Mouse (Mus musculus): ENCODE results near the gene Vezf1. TPM values are rescaled to one million over a fixed set of nuclear protein-coding genes. Genes with fewer than 3 reads are reported as not detected.

Gene Vezf1
- total and polyA plus RNA-seq, 3 experiments, result 8.0 to 20.8 TPM; not detected in 1

DNA sequence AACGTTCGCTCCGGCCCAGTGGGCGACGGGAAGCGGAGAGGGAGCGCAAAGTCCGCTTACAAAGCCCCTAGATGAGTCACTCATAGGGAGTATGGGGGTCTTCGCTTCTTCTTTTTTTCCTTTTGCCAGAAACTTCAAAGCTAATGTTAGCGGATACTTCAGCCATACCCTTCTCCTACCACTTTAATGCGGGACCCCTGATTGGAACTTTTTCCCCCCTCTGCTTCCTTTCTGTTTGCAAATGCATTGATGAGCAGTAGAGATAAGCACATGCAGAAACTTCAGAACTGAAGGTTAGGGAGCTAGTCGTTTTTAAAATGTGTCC, 1.1 kb downstream of the Vezf1 start:
- no peaks in the 10 kb centered on the region for H3K9me3 ChIP-seq (replicated peaks; ENCODE audit: insufficient read depth, low read length)
- no peak overlapping the region for H3K27ac ChIP-seq (ENCODE audit: control insufficient read depth, low read depth, low read length)
- TF ChIP-seq CHD1 (IDR thresholded peaks at IDR 0.05; ENCODE audit: low read depth, low read length), result 0 out of 2 replicates have a peak, but pooled peaks have one; percentile 22
- TF ChIP-seq MXI1 (IDR thresholded peaks at IDR 0.05; ENCODE audit: low read depth, low read length), result peak; percentile 2; the same call in 1 of the 2 replicates
- TF ChIP-seq SIN3A (IDR thresholded peaks at IDR 0.05; ENCODE audit: low read length), result peak; percentile 25; the same call in 1 of the 2 replicates
- TF ChIP-seq POLR2AphosphoS5 (IDR thresholded peaks at IDR 0.05; ENCODE audit: borderline replicate concordance, low read depth, low read length), result no peak
- TF ChIP-seq POLR2A (IDR thresholded peaks at IDR 0.05; ENCODE audit: control insufficient read depth in 1 of 2, insufficient read depth in 1 of 2, low read depth in 1 of 2, low read length in 2 of 2, poor library complexity in 1 of 2), result no peak
- H3K27me3 ChIP-seq (ENCODE audit: control insufficient read depth in 1 of 2, insufficient read depth in 2 of 2, low read length in 2 of 2), result no peaks in the 10 kb centered on the region
- H3K4me3 ChIP-seq (ENCODE audit: control insufficient read depth in 1 of 2, insufficient read depth in 1 of 2, low read depth in 2 of 2, low read length in 2 of 2), result peak overlapping the region; percentile 63 to 99
- H3K4me1 ChIP-seq (ENCODE audit: control insufficient read depth in 1 of 2, insufficient read depth in 2 of 2, low read length in 2 of 2), result peaks cover 14 to 18% of the 10 kb centered on the region in 2 experiments
- H3K9ac ChIP-seq (ENCODE audit: control insufficient read depth, low read depth, low read length, poor library complexity, severe bottlenecking), result peak overlapping the region; percentile 93
- peaks cover 3 to 21% of the 10 kb centered on the region in 2 experiments; a peak in 3 of 4 replicates for H3K36me3 ChIP-seq (ENCODE audit: control insufficient read depth in 1 of 2, insufficient read depth in 2 of 2, low read length in 2 of 2)
- H3K79me2 ChIP-seq (ENCODE audit: control insufficient read depth, insufficient read depth, low read length, poor library complexity), result peaks cover 43% of the 10 kb centered on the region
- no peak for DNase-seq (ENCODE audit: low read depth, low spot score)

DNA sequence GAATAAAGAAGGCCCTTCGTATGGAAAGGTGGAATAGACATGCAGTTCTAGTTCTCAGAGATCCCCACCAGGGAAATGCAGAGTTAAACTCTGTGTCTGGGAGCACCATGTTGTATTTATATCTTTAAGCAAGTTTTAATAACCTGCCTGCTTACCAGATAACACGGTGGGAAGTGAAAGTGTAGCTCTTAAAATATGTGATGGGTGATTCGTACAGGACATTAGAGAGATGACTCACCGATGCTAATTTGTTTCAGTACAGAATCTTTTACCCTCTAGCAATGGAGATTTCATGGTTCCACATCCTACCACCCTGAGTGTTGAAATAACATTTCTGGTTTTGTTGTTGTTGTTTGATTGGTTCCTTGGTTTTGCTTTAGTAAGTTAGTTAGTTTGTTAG, 2.3 kb downstream of the Vezf1 start:
- H3K4me3 ChIP-seq (ENCODE audit: control insufficient read depth in 1 of 2, insufficient read depth in 1 of 2, low read depth in 2 of 2, low read length in 2 of 2), result peak overlapping the region in 1 of 2 experiments; percentile 29; a peak in 2 of 4 replicates
- TF ChIP-seq JUND (IDR thresholded peaks at IDR 0.05; ENCODE audit: low read depth, low read length) (0 out of 2 replicates have a peak, but pooled peaks have one; percentile 19), POLR2AphosphoS2 (IDR thresholded peaks at IDR 0.05; ENCODE audit: low read length) (no peak), MXI1 (IDR thresholded peaks at IDR 0.05; ENCODE audit: low read depth, low read length) (no peak), SMC3 (IDR thresholded peaks at IDR 0.05; ENCODE audit: low read depth, low read length) (peak; percentile 20; the same call in 1 of the 2 replicates), KAT2A (conservative IDR thresholded peaks at IDR 0.05; ENCODE audit: low read depth, low read length) (no peak), GATA1 (IDR thresholded peaks at IDR 0.05; ENCODE audit: low read depth, low read length) (0 out of 2 replicates have a peak, but pooled peaks have one; percentile 19)
- DNase-seq (ENCODE audit: low read depth, low spot score), result peak; percentile 60

DNA sequence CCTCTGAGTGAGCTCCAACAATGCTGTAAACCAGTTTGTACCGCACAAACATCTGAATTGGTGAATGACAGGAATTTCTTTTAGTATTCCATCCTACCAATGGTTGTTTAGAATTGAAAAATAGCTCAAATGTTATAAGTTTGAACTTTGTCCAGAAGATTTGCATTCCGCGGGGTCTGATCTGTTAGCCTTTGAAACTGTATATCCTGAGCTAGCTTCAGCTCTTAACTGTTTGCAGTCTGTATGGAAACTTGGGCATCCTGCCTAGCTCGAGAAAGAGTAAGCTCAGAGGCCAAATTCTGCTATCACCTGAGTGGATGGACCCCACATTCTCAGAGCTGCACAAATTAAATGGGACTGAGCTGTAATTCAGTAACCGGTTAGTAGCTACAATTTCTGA, 3.0 kb downstream of the Vezf1 start:
- Histone ChIP-seq H3K4me1 (ENCODE audit: control insufficient read depth in 1 of 2, insufficient read depth in 2 of 2, low read length in 2 of 2) (peaks cover 14 to 18% of the 10 kb centered on the region in 2 experiments), H3K9ac (ENCODE audit: control insufficient read depth, low read depth, low read length, poor library complexity, severe bottlenecking) (no peak overlapping the region), H3K4me3 (ENCODE audit: control insufficient read depth in 1 of 2, insufficient read depth in 1 of 2, low read depth in 2 of 2, low read length in 2 of 2) (no peak overlapping the region), H3K27me3 (ENCODE audit: control insufficient read depth in 1 of 2, insufficient read depth in 2 of 2, low read length in 2 of 2) (no peaks in the 10 kb centered on the region), H3K36me3 (ENCODE audit: control insufficient read depth in 1 of 2, insufficient read depth in 2 of 2, low read length in 2 of 2) (peaks cover 14 to 21% of the 10 kb centered on the region in 2 experiments), H3K9me3 (replicated peaks; ENCODE audit: insufficient read depth, low read length) (no peaks in the 10 kb centered on the region), H3K27ac (ENCODE audit: control insufficient read depth, low read depth, low read length) (no peak overlapping the region), H3K79me2 (ENCODE audit: control insufficient read depth, insufficient read depth, low read length, poor library complexity) (peaks cover 44% of the 10 kb centered on the region)
- DNase-seq (ENCODE audit: low read depth, low spot score), result no peak
- TF ChIP-seq ZMIZ1 (IDR thresholded peaks at IDR 0.05; ENCODE audit: low read depth, low read length), result no peak
- no peak for TF ChIP-seq CTCF (IDR thresholded peaks at IDR 0.05 in 2 of 3, conservative IDR thresholded peaks at IDR 0.05 in 1 of 3; ENCODE audit: control insufficient read depth in 1 of 3, insufficient read depth in 1 of 3, low read depth in 2 of 3, low read length in 3 of 3, poor library complexity in 1 of 3, severe bottlenecking in 1 of 3)
- TF ChIP-seq HCFC1 (IDR thresholded peaks at IDR 0.05; ENCODE audit: low read depth, low read length), result no peak
- TF ChIP-seq RCOR1 (IDR thresholded peaks at IDR 0.05; ENCODE audit: low read depth, low read length), result no peak

More for the DNA sequence above, 2.3 kb downstream of the Vezf1 start:
- peaks cover 12 to 21% of the 10 kb centered on the region in 2 experiments for H3K36me3 ChIP-seq (ENCODE audit: control insufficient read depth in 1 of 2, insufficient read depth in 2 of 2, low read length in 2 of 2)
- H3K79me2 ChIP-seq (ENCODE audit: control insufficient read depth, insufficient read depth, low read length, poor library complexity), result peaks cover 44% of the 10 kb centered on the region
- no peaks in the 10 kb centered on the region for H3K9me3 ChIP-seq (replicated peaks; ENCODE audit: insufficient read depth, low read length)
- H3K4me1 ChIP-seq (ENCODE audit: control insufficient read depth in 1 of 2, insufficient read depth in 2 of 2, low read length in 2 of 2), result peaks cover 14 to 18% of the 10 kb centered on the region in 2 experiments
- H3K9ac ChIP-seq (ENCODE audit: control insufficient read depth, low read depth, low read length, poor library complexity, severe bottlenecking), result 0 out of 2 replicates have a peak overlapping the region, but pooled peaks have one; percentile 16
- no peak overlapping the region for H3K27ac ChIP-seq (ENCODE audit: control insufficient read depth, low read depth, low read length)
- H3K27me3 ChIP-seq (ENCODE audit: control insufficient read depth in 1 of 2, insufficient read depth in 2 of 2, low read length in 2 of 2), result no peaks in the 10 kb centered on the region
